Mouse (Mus musculus) frontal cortex, adult (tissue): Measurements from ENCODE around the gene Spats2.

ENCODE experiments used
- ATAC-seq: cut with Nextera tagmentation; 2 replicates; pipeline ENCODE4 v1.9.2; 2017; ENCODE audit warnings: mild to moderate bottlenecking, moderate library complexity, mixed read lengths; ENCODE audit not compliant: low TSS enrichment

Spats2 gene

GRCm38 (mm10) chr15:99259167-99259729 is 133.5 kb downstream of the Spats2 start:
- ATAC-seq, result 0 out of 2 replicates have a peak, but pooled peaks have one; percentile 17

GRCm38 (mm10) chr15:99259730-99260252 is 134.1 kb downstream of the Spats2 start:
- peak; percentile 36 for ATAC-seq

GRCm38 (mm10) chr15:99262702-99263101 is 137.0 kb downstream of the Spats2 start:
- 0 out of 2 replicates have a peak, but pooled peaks have one; percentile 18 for ATAC-seq
